Mouse (Mus musculus) myocyte (in vitro differentiated cells): ENCODE results near the gene Dennd1a. TPM values are rescaled to one million over a fixed set of nuclear protein-coding genes. Genes with fewer than 3 reads are reported as not detected.

ENCODE experiments used
- H3K27me3 ChIP-seq: one replicate; pipeline ENCODE4 v1.6.1; 2011; ENCODE audit not compliant: control insufficient read depth, insufficient read depth, insufficient read length
- H3K36me3 ChIP-seq: one replicate; pipeline ENCODE4 v1.6.1; 2011; ENCODE audit not compliant: control insufficient read depth, insufficient read depth
- H3K4me2 ChIP-seq: one replicate; pipeline ENCODE4 v1.6.1; 2011; ENCODE audit warnings: low read depth, control low read depth
- H3K4me3 ChIP-seq: one replicate; pipeline ENCODE4 v1.5.1; 2011; ENCODE audit warnings: mild to moderate bottlenecking, control low read depth, moderate library complexity
- H3K79me2 ChIP-seq: one replicate; pipeline ENCODE4 v1.6.1; 2011; ENCODE audit not compliant: control insufficient read depth, insufficient read depth
- H3ac ChIP-seq: one replicate; pipeline ENCODE4 v1.6.1; 2011; ENCODE audit not compliant: control insufficient read depth, insufficient read length
- CEBPB ChIP-seq: IDR thresholded peaks from 2 replicates; pipeline ENCODE4 v1.6.1; 2011; ENCODE audit warnings: mild to moderate bottlenecking, moderate library complexity; ENCODE audit not compliant: poor library complexity, insufficient read depth, severe bottlenecking
- E2F4 ChIP-seq: IDR thresholded peaks from one replicate; pipeline ENCODE4 v1.6.1; 2011; ENCODE audit warnings: mild to moderate bottlenecking, control low read depth, moderate library complexity; ENCODE audit not compliant: insufficient read depth
- MAX ChIP-seq: IDR thresholded peaks from one replicate; pipeline ENCODE4 v1.6.1; 2011; ENCODE audit warnings: low read depth, mild to moderate bottlenecking, control low read depth
- MYOD1 ChIP-seq, 3 experiments: IDR thresholded peaks; one replicate each; pipeline ENCODE4 v1.6.1; 2011; ENCODE audit warnings: control low read depth in 2 of 3, low read depth in 2 of 3, mild to moderate bottlenecking in 2 of 3, moderate library complexity in 1 of 3; ENCODE audit not compliant: insufficient read length in 2 of 3, control insufficient read depth in 1 of 3
- MYOG ChIP-seq, 3 experiments: IDR thresholded peaks; one replicate each; pipeline ENCODE4 v1.6.1; 2011; ENCODE audit warnings: control low read depth in 2 of 3, low read depth in 2 of 3, mild to moderate bottlenecking in 2 of 3; ENCODE audit not compliant: insufficient read length in 2 of 3, control insufficient read depth in 1 of 3, insufficient read depth in 1 of 3
- POLR2A ChIP-seq: IDR thresholded peaks from one replicate; pipeline ENCODE4 v1.6.1; 2011; ENCODE audit warnings: low read depth, mild to moderate bottlenecking, control low read depth, moderate library complexity; ENCODE audit not compliant: insufficient read length
- POLR2AphosphoS2 ChIP-seq: IDR thresholded peaks from one replicate; pipeline ENCODE4 v1.6.1; 2011; ENCODE audit warnings: low read depth, control low read depth; ENCODE audit not compliant: insufficient read length
- REST ChIP-seq: IDR thresholded peaks from one replicate; pipeline ENCODE4 v1.6.1; 2011; ENCODE audit warnings: mild to moderate bottlenecking, control low read depth, moderate library complexity; ENCODE audit not compliant: insufficient read depth, insufficient read length
- SRF ChIP-seq: IDR thresholded peaks from one replicate; pipeline ENCODE4 v1.6.1; 2011; ENCODE audit warnings: low read depth; ENCODE audit not compliant: control insufficient read depth, insufficient read length
- TCF12 ChIP-seq: IDR thresholded peaks from one replicate; pipeline ENCODE4 v1.6.1; 2011; ENCODE audit warnings: mild to moderate bottlenecking, control low read depth; ENCODE audit not compliant: poor library complexity, insufficient read depth, severe bottlenecking
- TCF3 ChIP-seq: IDR thresholded peaks from one replicate; pipeline ENCODE4 v1.6.1; 2011; ENCODE audit warnings: low read depth, control low read depth; ENCODE audit not compliant: insufficient read length
- USF1 ChIP-seq: IDR thresholded peaks from one replicate; pipeline ENCODE4 v1.6.1; 2011; ENCODE audit warnings: low read depth, mild to moderate bottlenecking, control low read depth, moderate library complexity
- polyA plus RNA-seq: library from polyadenylated mRNA; unstranded; fragments of >200 nt; fragmentation: generic; extraction: Trizol; gene quantifications from one replicate; pipeline ENCODE4 v1.2.1, GENCODE M21; 2012; ENCODE audit warnings: missing spikeins

The Dennd1a gene
- polyA plus RNA-seq, 1 experiment, result 11.3 TPM

DNA sequence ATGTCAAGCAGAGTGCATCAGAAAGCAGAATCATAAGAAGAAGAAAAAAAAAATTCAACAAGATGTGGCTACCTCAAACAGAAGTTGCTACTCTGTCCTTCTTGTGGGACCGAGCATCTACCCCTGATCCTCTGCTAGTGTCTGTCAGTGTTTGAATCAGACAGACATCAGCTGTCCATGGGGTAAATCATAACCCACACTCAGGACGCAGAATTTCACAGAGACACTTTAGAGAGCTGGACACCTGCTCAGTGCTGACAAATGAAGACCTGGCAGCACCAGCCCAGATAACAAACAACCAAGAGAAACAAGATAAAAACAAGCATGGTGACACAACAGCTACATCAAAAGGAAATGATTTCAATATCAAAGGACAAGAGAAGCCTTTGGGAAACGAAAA, 222.9 kb downstream of the Dennd1a start:
- no peak overlapping the region for H3K4me3 ChIP-seq
- H3K79me2 ChIP-seq, result no peaks in the 10 kb centered on the region
- TF ChIP-seq TCF12 (peak; percentile 19), MYOD1 (IDR thresholded peaks at IDR 0.05; ENCODE audit: control insufficient read depth in 1 of 3, insufficient read length in 2 of 3, low read depth in 2 of 3) (peak; percentile 70 to 84 (median 79)), MAX (no peak), MYOG (IDR thresholded peaks at IDR 0.05; ENCODE audit: control insufficient read depth in 1 of 3, insufficient read depth in 1 of 3, insufficient read length in 2 of 3, low read depth in 2 of 3) (peak in 1 of 3 experiments; percentile 15)
- H3K4me2 ChIP-seq, result no peak overlapping the region
- H3K36me3 ChIP-seq, result no peaks in the 10 kb centered on the region
- H3K27me3 ChIP-seq, result no peaks in the 10 kb centered on the region
- H3ac ChIP-seq, result no peak overlapping the region

DNA sequence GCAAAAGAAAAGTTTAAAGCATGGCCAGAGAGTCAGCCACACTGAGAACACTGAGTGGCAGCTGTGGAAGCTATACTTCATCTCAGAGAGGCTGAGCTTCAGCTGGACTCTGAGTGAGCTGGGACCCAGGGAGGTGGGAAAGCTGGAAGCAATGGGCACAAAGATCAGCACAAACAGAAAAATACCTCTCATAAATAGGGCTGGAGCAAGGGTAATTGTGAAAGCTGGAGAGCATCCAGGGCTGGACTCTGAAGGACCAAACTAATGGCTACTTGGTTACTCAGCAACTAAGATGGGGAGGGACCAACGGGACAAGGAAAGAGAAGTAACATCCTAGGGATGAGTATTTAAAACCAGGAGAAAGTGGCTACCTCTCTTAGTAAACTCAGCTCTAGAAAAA, 225.0 kb downstream of the Dennd1a start:
- no peak overlapping the region for H3ac ChIP-seq
- H3K79me2 ChIP-seq, result no peaks in the 10 kb centered on the region
- H3K36me3 ChIP-seq, result no peaks in the 10 kb centered on the region
- H3K27me3 ChIP-seq, result no peaks in the 10 kb centered on the region
- no peak overlapping the region for H3K4me2 ChIP-seq
- TF ChIP-seq E2F4 (no peak), CEBPB (no peak), POLR2A (no peak), POLR2AphosphoS2 (no peak), MYOG (IDR thresholded peaks at IDR 0.05; ENCODE audit: control insufficient read depth in 1 of 3, insufficient read depth in 1 of 3, insufficient read length in 2 of 3, low read depth in 2 of 3) (no peak), USF1 (no peak), TCF3 (no peak), MYOD1 (IDR thresholded peaks at IDR 0.05; ENCODE audit: control insufficient read depth in 1 of 3, insufficient read length in 2 of 3, low read depth in 2 of 3) (no peak), REST (no peak), TCF12 (no peak), SRF (no peak), MAX (no peak)
- H3K4me3 ChIP-seq, result no peak overlapping the region

DNA sequence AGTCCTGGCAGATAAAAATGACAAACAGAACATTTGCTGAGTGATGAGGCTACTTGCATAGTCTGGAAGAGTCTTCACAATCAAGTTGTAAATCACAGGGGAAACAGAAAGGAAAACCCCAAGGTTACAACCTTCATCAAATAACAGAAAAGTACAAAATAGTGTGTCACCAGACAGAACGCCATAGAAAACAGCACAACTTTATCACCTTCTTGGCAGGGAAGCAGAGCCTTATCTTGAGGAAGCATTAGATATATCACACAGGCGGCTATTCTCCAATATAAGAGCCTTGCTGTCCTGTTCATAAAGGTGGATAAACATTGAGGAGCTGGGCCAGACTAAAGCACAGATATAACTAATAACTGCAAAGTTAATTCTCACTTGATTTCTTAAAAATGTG, 225.7 kb downstream of the Dennd1a start:
- H3ac ChIP-seq, result no peak overlapping the region
- H3K4me3 ChIP-seq, result no peak overlapping the region
- H3K36me3 ChIP-seq, result no peaks in the 10 kb centered on the region
- H3K27me3 ChIP-seq, result no peaks in the 10 kb centered on the region
- H3K79me2 ChIP-seq, result no peaks in the 10 kb centered on the region
- no peak overlapping the region for H3K4me2 ChIP-seq
- TF ChIP-seq MYOD1 (IDR thresholded peaks at IDR 0.05; ENCODE audit: control insufficient read depth in 1 of 3, insufficient read length in 2 of 3, low read depth in 2 of 3) (no peak), TCF3 (no peak), MAX (no peak), MYOG (IDR thresholded peaks at IDR 0.05; ENCODE audit: control insufficient read depth in 1 of 3, insufficient read depth in 1 of 3, insufficient read length in 2 of 3, low read depth in 2 of 3) (no peak), REST (no peak), POLR2A (no peak), USF1 (no peak), CEBPB (no peak), POLR2AphosphoS2 (no peak), E2F4 (no peak), TCF12 (no peak), SRF (no peak)

DNA sequence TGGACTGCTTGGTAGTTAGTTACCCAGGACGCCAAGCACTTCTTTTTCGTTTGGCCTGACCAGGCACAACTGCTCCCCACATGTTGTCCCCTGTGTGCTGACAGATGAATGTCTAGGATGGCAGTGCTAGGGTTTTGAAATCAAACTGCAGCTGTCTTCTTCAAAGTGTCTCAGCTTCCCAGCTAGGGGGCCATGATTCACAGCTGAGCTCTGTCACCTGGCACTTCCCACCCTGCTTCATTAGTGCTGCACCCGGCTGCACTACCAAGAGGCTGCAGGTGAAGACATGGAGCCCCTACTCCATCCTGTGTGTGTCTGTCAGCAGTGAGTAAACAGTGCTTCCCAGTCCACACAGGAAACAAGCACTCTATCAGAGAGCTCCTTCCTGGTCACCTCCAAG, 234.8 kb downstream of the Dennd1a start:
- H3K27me3 ChIP-seq, result no peaks in the 10 kb centered on the region
- H3K4me3 ChIP-seq, result no peak overlapping the region
- H3K36me3 ChIP-seq, result no peaks in the 10 kb centered on the region
- H3ac ChIP-seq, result no peak overlapping the region
- TF ChIP-seq SRF (no peak), MYOG (IDR thresholded peaks at IDR 0.05; ENCODE audit: control insufficient read depth in 1 of 3, insufficient read depth in 1 of 3, insufficient read length in 2 of 3, low read depth in 2 of 3) (peak in 2 of 3 experiments; percentile 13 to 63), CEBPB (no peak), MYOD1 (IDR thresholded peaks at IDR 0.05; ENCODE audit: control insufficient read depth in 1 of 3, insufficient read length in 2 of 3, low read depth in 2 of 3) (peak in 2 of 3 experiments; percentile 16 to 45), REST (no peak)
- no peaks in the 10 kb centered on the region for H3K79me2 ChIP-seq
- no peak overlapping the region for H3K4me2 ChIP-seq

DNA sequence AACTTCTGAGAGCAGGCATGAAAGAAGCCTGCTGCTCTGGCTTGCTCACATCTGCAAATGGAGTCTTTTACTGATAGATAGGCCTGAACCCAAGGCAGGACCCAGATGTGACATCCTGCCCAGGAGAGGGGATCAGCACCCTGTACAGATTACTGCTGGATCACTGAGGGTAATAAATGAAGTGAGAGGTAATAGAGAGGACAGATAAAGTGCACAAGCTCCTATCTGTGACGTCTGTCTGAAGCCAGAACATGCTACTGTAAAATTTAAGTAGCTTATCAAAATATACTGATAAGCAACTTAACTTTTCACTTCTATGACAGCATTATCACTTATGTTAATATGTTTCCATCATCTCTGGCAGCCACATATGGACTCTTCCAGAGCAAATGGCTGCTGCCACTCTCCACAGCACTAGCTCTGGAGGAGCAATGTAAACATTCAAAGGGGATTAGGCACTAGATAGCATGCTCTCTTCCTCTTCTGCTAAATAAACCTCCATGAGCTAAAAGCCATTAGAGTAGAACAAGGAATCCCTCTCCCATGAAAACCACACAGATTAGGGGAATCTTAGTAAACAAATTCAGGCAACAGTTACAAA, 235.6 kb downstream of the Dennd1a start:
- H3K36me3 ChIP-seq, result no peaks in the 10 kb centered on the region
- H3K4me3 ChIP-seq, result no peak overlapping the region
- H3K4me2 ChIP-seq, result no peak overlapping the region
- no peaks in the 10 kb centered on the region for H3K27me3 ChIP-seq
- H3ac ChIP-seq, result no peak overlapping the region
- TF ChIP-seq TCF12 (no peak), POLR2A (no peak), TCF3 (no peak), CEBPB (no peak)
- no peaks in the 10 kb centered on the region for H3K79me2 ChIP-seq
